Mouse (Mus musculus): ENCODE measurements around the gene Nmnat3.

GRCm38 (mm10) chr9:98299235-98299634, 12.0 kb downstream of the Nmnat3 start:
- TF ChIP-seq CTCF (IDR thresholded peaks at IDR 0.05; ENCODE audit: low read depth) (no peak), EP300 (IDR thresholded peaks at IDR 0.05; ENCODE audit: low read depth) (peak; percentile 95)

Measured in liver, postnatal 0 days (tissue).